Mouse (Mus musculus) heart, postnatal 14 days (tissue): ENCODE data around the gene Vapb. TPM values are rescaled to one million over a fixed set of nuclear protein-coding genes. Genes with fewer than 3 reads are reported as not detected.

Source experiments
- DNase-seq, 2 experiments: peaks; one replicate each; pipeline ENCODE4 v3.0.0; 2021 to 2022
- intact Hi-C: fragments of 180-260 bp; cut with DNase I; formaldehyde crosslinking; loops from one replicate; pipeline ENCODE4 v1.15.1; 2025
- microRNA-seq, 2 experiments: library from miRNA; unstranded; fragments of <30 nt; microRNA quantifications; one replicate each; pipeline ENCODE4 v1.2.0; 2021 to 2022
- total RNA-seq, 2 experiments: library from RNA; stranded (reverse); gene quantifications; 2 replicates each; pipeline ENCODE4 v1.2.3; 2021

The Vapb gene
- total RNA-seq, 2 experiments from 2014 or later = 94.2 to 109 TPM

DNA sequence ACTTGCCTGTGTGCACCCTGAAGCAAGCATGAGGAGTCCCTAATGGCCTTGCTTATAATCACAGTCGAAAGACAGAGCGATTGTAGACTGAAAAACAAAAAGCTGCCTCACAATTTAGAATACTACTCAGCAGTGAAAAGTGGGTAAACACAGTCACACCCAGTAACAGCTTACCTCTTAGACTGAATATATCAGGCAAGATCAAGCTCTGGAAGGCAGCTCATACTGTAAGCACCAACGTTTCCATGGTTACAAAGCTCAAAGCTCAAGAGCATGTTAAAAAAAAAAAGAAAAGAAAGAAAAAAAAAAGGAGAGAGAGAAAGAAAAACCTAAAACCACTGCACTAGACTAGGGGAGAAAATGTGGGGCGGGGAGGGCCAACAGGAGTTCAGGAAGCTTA lies 89.0 kb downstream of the Vapb start:
- intact Hi-C loops = no loop called here
- no peak for DNase-seq

DNA sequence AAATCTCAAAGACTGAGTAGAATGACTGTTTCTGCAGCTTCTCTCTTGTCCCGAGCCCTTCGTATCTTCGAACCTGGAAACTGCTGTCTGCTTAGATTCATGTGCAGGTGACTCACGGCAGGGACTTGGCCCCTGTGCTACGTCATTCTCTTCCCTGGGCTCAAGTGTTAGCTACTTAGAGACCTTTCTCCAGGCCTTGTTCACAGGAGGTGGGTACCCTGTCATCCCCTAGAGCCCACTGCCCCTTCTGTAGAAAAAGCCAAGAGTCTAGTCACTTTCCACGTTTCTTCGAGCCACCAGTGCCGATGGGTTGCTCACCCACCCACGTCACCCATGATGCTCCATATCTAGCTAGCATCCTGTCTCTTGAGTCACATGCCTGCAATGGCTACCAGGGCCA lies 89.9 kb downstream of the Vapb start:
- DNase-seq = no peak
- intact Hi-C loops = no loop called here

GRCm38 (mm10) chr2:173828134-173828533 lies 90.8 kb downstream of the Vapb start:
- intact Hi-C loops = no loop called here
- no peak for DNase-seq

GRCm38 (mm10) chr2:173832828-173833492 lies 95.6 kb downstream of the Vapb start:
- intact Hi-C loops = no loop called here
- DNase-seq = no peak

Small RNA genes within 50 kb of the gene (microRNA-seq; reads per million reads assigned to microRNA genes)
- gene Mir6340 = 0 reads per million in 2 experiments

Other genes with a start within 250 kb of the Vapb start
- gene 1700021F07Rik, start 214.9 kb upstream of the Vapb start, total RNA-seq = not detected
- gene Ankrd60, start 159.1 kb upstream of the Vapb start, total RNA-seq = not detected
- 10 to 100 TPM; 30.1 to 30.2 TPM for gene Rab22a, start 77.8 kb upstream of the Vapb start, total RNA-seq
- gene 1700010B08Rik, start 18.1 kb upstream of the Vapb start, total RNA-seq = not detected